Mouse (Mus musculus) MEL (cell line): Measurements from ENCODE around the gene Ablim2. TPM values are rescaled to one million over a fixed set of nuclear protein-coding genes. Genes with fewer than 3 reads are reported as not detected.

ENCODE experiments used
- DNase-seq: peaks from one replicate; pipeline ENCODE4 v3.0.0; 2011; ENCODE audit warnings: low read depth, low spot score
- H3K27ac ChIP-seq: 2 replicates; pipeline ENCODE4 v1.5.1; 2012; ENCODE audit warnings: low read depth, mild to moderate bottlenecking, control low read depth, low read length, moderate library complexity; ENCODE audit not compliant: control insufficient read depth
- H3K27me3 ChIP-seq, 2 experiments: fragments of 150-350 bp in 1 of 2; sonication (generic) in 1 of 2; 2 replicates each; pipeline ENCODE4 v1.6.1; 2012; ENCODE audit warnings: low read length in 2 of 2, mild to moderate bottlenecking in 2 of 2, improper control_type of control experiment in 1 of 2, moderate library complexity in 1 of 2; ENCODE audit not compliant: insufficient read depth in 2 of 2, control insufficient read depth in 1 of 2
- H3K36me3 ChIP-seq, 2 experiments: 2 replicates each; pipeline ENCODE4 v1.6.1; 2012 to 2014; ENCODE audit warnings: low read length in 2 of 2, improper control_type of control experiment in 1 of 2, inconsistent platforms in 1 of 2, mild to moderate bottlenecking in 1 of 2; ENCODE audit not compliant: insufficient read depth in 2 of 2, control insufficient read depth in 1 of 2
- H3K4me1 ChIP-seq, 2 experiments: fragments of 150-350 bp in 1 of 2; sonication (generic) in 1 of 2; 2 replicates each; pipeline ENCODE4 v1.6.1; 2012; ENCODE audit warnings: low read length in 2 of 2, improper control_type of control experiment in 1 of 2, mild to moderate bottlenecking in 1 of 2; ENCODE audit not compliant: insufficient read depth in 2 of 2, control insufficient read depth in 1 of 2
- H3K4me3 ChIP-seq, 2 experiments: fragments of 150-350 bp in 1 of 2; sonication (generic) in 1 of 2; 2 replicates each; pipeline ENCODE4 v1.5.1; 2012; ENCODE audit warnings: low read depth in 2 of 2, low read length in 2 of 2, mild to moderate bottlenecking in 2 of 2, moderate library complexity in 2 of 2, control low read depth in 1 of 2, improper control_type of control experiment in 1 of 2; ENCODE audit not compliant: control insufficient read depth in 1 of 2, insufficient read depth in 1 of 2
- H3K79me2 ChIP-seq: 2 replicates; pipeline ENCODE4 v1.6.1; 2012; ENCODE audit warnings: mild to moderate bottlenecking, low read length, moderate library complexity; ENCODE audit not compliant: control insufficient read depth, poor library complexity, insufficient read depth
- H3K9ac ChIP-seq: 2 replicates; pipeline ENCODE4 v1.6.1; 2012; ENCODE audit warnings: low read depth, mild to moderate bottlenecking, control low read depth, low read length, moderate library complexity; ENCODE audit not compliant: control insufficient read depth, poor library complexity, severe bottlenecking
- H3K9me3 ChIP-seq: fragments of 150-350 bp; sonication (generic); replicated peaks from 2 replicates; pipeline ENCODE4 v1.6.1; 2012; ENCODE audit warnings: mild to moderate bottlenecking, low read length, improper control_type of control experiment, moderate library complexity; ENCODE audit not compliant: insufficient read depth
- CHD1 ChIP-seq: IDR thresholded peaks from 2 replicates; pipeline ENCODE4 v1.6.1; 2012; ENCODE audit warnings: low read depth, mild to moderate bottlenecking, inconsistent platforms, low read length, improper control_type of control experiment
- CHD2 ChIP-seq: IDR thresholded peaks from 2 replicates; pipeline ENCODE4 v1.6.1; 2011; ENCODE audit warnings: low read length, improper control_type of control experiment
- CTCF ChIP-seq, 3 experiments: IDR thresholded peaks in 2 of 3; conservative IDR thresholded peaks in 1 of 3; 2 replicates each; pipeline ENCODE4 v1.5.1; 2011 to 2012; ENCODE audit warnings: low read length in 3 of 3, low read depth in 2 of 3, mild to moderate bottlenecking in 2 of 3, improper control_type of control experiment in 1 of 3, inconsistent platforms in 1 of 3, mixed read lengths in 1 of 3, moderate library complexity in 1 of 3; ENCODE audit not compliant: control insufficient read depth in 1 of 3, insufficient read depth in 1 of 3, poor library complexity in 1 of 3, severe bottlenecking in 1 of 3
- E2F4 ChIP-seq: IDR thresholded peaks from 2 replicates; pipeline ENCODE4 v1.6.1; 2011; ENCODE audit warnings: low read depth, low read length, improper control_type of control experiment, borderline replicate concordance
- EP300 ChIP-seq, 2 experiments: IDR thresholded peaks; 2 replicates each; pipeline ENCODE4 v1.6.1; 2011; ENCODE audit warnings: improper control_type of control experiment in 2 of 2, low read length in 2 of 2, low read depth in 1 of 2, mild to moderate bottlenecking in 1 of 2
- ETS1 ChIP-seq: IDR thresholded peaks from 2 replicates; pipeline ENCODE4 v1.6.1; 2012; ENCODE audit warnings: low read depth, mild to moderate bottlenecking, inconsistent platforms, low read length, improper control_type of control experiment, moderate library complexity
- GABPA ChIP-seq: IDR thresholded peaks from 2 replicates; pipeline ENCODE4 v1.6.1; 2012; ENCODE audit warnings: low read depth, mild to moderate bottlenecking, inconsistent platforms, low read length, improper control_type of control experiment, moderate library complexity
- HCFC1 ChIP-seq: IDR thresholded peaks from 2 replicates; pipeline ENCODE4 v1.6.1; 2012; ENCODE audit warnings: low read depth, mild to moderate bottlenecking, inconsistent platforms, low read length, improper control_type of control experiment, moderate library complexity
- KAT2A ChIP-seq: conservative IDR thresholded peaks from 2 replicates; pipeline ENCODE4 v1.6.1; 2012; ENCODE audit warnings: low read depth, low read length, improper control_type of control experiment, inconsistent platforms
- MAFK ChIP-seq: IDR thresholded peaks from 2 replicates; pipeline ENCODE4 v1.6.1; 2011; ENCODE audit warnings: low read depth, mild to moderate bottlenecking, low read length, improper control_type of control experiment, borderline replicate concordance
- MAX ChIP-seq: IDR thresholded peaks from 2 replicates; pipeline ENCODE4 v1.6.1; 2011; ENCODE audit warnings: low read length, improper control_type of control experiment
- MXI1 ChIP-seq: IDR thresholded peaks from 2 replicates; pipeline ENCODE4 v1.6.1; 2011; ENCODE audit warnings: mild to moderate bottlenecking, low read depth, low read length, improper control_type of control experiment
- MYB ChIP-seq: IDR thresholded peaks from 2 replicates; pipeline ENCODE4 v1.6.1; 2011; ENCODE audit warnings: mild to moderate bottlenecking, low read depth, low read length, improper control_type of control experiment
- NELFE ChIP-seq: IDR thresholded peaks from 2 replicates; pipeline ENCODE4 v1.6.1; 2011; ENCODE audit warnings: low read depth, low read length, improper control_type of control experiment
- POLR2A ChIP-seq, 2 experiments: IDR thresholded peaks; 2 replicates each; pipeline ENCODE4 v1.6.1; 2011 to 2012; ENCODE audit warnings: low read length in 2 of 2, mild to moderate bottlenecking in 2 of 2, control low read depth in 1 of 2, improper control_type of control experiment in 1 of 2, low read depth in 1 of 2, moderate library complexity in 1 of 2; ENCODE audit not compliant: control insufficient read depth in 1 of 2, insufficient read depth in 1 of 2, poor library complexity in 1 of 2
- POLR2AphosphoS2 ChIP-seq: IDR thresholded peaks from 2 replicates; pipeline ENCODE4 v1.6.1; 2011; ENCODE audit warnings: low read length, improper control_type of control experiment
- POLR2AphosphoS5 ChIP-seq: IDR thresholded peaks from 2 replicates; pipeline ENCODE4 v1.6.1; 2012; ENCODE audit warnings: low read depth, borderline replicate concordance, mild to moderate bottlenecking, inconsistent platforms, low read length, moderate library complexity, mixed read lengths
- SIN3A ChIP-seq: IDR thresholded peaks from 2 replicates; pipeline ENCODE4 v1.6.1; 2012; ENCODE audit warnings: low read length, improper control_type of control experiment, inconsistent platforms
- SMC3 ChIP-seq: IDR thresholded peaks from 2 replicates; pipeline ENCODE4 v1.6.1; 2011; ENCODE audit warnings: low read depth, low read length, improper control_type of control experiment
- TAL1 ChIP-seq: IDR thresholded peaks from 2 replicates; pipeline ENCODE4 v1.6.1; 2012; ENCODE audit warnings: mild to moderate bottlenecking, inconsistent platforms, low read length, moderate library complexity, mixed read lengths
- TCF12 ChIP-seq: IDR thresholded peaks from 2 replicates; pipeline ENCODE4 v1.6.1; 2014; ENCODE audit warnings: low read depth, mild to moderate bottlenecking, inconsistent platforms, low read length, improper control_type of control experiment, moderate library complexity
- UBTF ChIP-seq: IDR thresholded peaks from 2 replicates; pipeline ENCODE4 v1.6.1; 2012; ENCODE audit warnings: low read depth, mild to moderate bottlenecking, inconsistent platforms, low read length, improper control_type of control experiment, moderate library complexity, borderline replicate concordance; ENCODE audit not compliant: insufficient read depth
- USF1 ChIP-seq: IDR thresholded peaks from 2 replicates; pipeline ENCODE4 v1.6.1; 2014; ENCODE audit warnings: low read depth, mild to moderate bottlenecking, inconsistent platforms, low read length, improper control_type of control experiment, moderate library complexity
- USF2 ChIP-seq, 2 experiments: IDR thresholded peaks; 2 replicates each; pipeline ENCODE4 v1.6.1; 2011 to 2012; ENCODE audit warnings: improper control_type of control experiment in 2 of 2, low read length in 2 of 2, borderline replicate concordance in 1 of 2, inconsistent platforms in 1 of 2, low read depth in 1 of 2, mild to moderate bottlenecking in 1 of 2; ENCODE audit not compliant: insufficient read depth in 1 of 2
- ZC3H11A ChIP-seq: IDR thresholded peaks from 2 replicates; pipeline ENCODE4 v1.6.1; 2012; ENCODE audit warnings: low read depth, mild to moderate bottlenecking, inconsistent platforms, low read length, improper control_type of control experiment
- ZKSCAN1 ChIP-seq: IDR thresholded peaks from 2 replicates; pipeline ENCODE4 v1.6.1; 2012; ENCODE audit warnings: low read depth, mild to moderate bottlenecking, inconsistent platforms, low read length, improper control_type of control experiment, moderate library complexity
- ZNF384 ChIP-seq: IDR thresholded peaks from 2 replicates; pipeline ENCODE4 v1.6.1; 2012; ENCODE audit warnings: low read depth, mild to moderate bottlenecking, inconsistent platforms, low read length, improper control_type of control experiment
- polyA plus RNA-seq, 2 experiments: library from polyadenylated mRNA; stranded (reverse) in 1 of 2; unstranded in 1 of 2; fragments of >175 nt in 1 of 2; fragments of >200 nt in 1 of 2; gene quantifications; 2 replicates each; pipeline versions ENCODE4 v1.2.1 to v1.2.4; 2012; ENCODE audit warnings: low replicate concordance in 2 of 2, low read depth in 1 of 2; ENCODE audit not compliant: insufficient read length in 2 of 2, insufficient read depth in 1 of 2, missing spikeins in 1 of 2
- total RNA-seq: library from RNA; depleted of rRNA; stranded (reverse); fragments of 300-350 nt; gene quantifications from 2 replicates; pipeline ENCODE4 v1.2.3, GENCODE M21; 2012

Ablim2 gene
- total and polyA plus RNA-seq, 3 experiments, result not detected

DNA sequence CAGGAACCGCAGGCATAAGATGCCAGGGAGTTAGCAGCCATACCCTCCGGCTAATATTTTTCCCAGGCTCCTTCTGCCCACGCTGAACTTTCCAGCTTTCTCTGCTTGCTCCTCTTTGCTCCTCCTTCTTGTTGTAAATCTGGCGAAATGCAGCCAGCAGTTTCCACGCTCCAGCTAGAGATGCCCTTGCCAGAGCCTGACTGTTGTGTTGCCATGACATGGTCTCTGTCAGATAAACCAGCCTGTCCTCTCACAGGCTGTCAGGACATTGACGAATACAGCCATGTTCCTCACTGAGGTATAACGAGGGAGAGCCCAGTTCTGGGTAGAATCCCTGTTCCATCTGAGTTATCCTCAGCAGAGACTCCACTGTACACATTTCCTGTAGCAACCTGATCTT lies 11.3 kb downstream of the Ablim2 start:
- no peaks in the 10 kb centered on the region for H3K79me2 ChIP-seq
- H3K9ac ChIP-seq, result no peak overlapping the region
- no peak overlapping the region for H3K4me3 ChIP-seq
- H3K27ac ChIP-seq, result no peak overlapping the region
- H3K27me3 ChIP-seq, result no peaks in the 10 kb centered on the region
- no peaks in the 10 kb centered on the region for H3K4me1 ChIP-seq
- H3K36me3 ChIP-seq, result no peaks in the 10 kb centered on the region
- TF ChIP-seq POLR2A (IDR thresholded peaks at IDR 0.05; ENCODE audit: control insufficient read depth in 1 of 2, insufficient read depth in 1 of 2, low read depth in 1 of 2, low read length in 2 of 2, poor library complexity in 1 of 2), result no peak
- no peak for TF ChIP-seq USF1
- no peak for TF ChIP-seq USF2 (IDR thresholded peaks at IDR 0.05; ENCODE audit: borderline replicate concordance in 1 of 2, insufficient read depth in 1 of 2, low read depth in 1 of 2, low read length in 2 of 2)
- no peak for TF ChIP-seq TCF12
- no peak for TF ChIP-seq HCFC1
- no peak for TF ChIP-seq E2F4
- no peak for TF ChIP-seq MYB
- no peak for TF ChIP-seq POLR2AphosphoS5
- TF ChIP-seq NELFE, result no peak
- TF ChIP-seq KAT2A, result no peak
- no peak for TF ChIP-seq SIN3A
- TF ChIP-seq CTCF (IDR thresholded peaks at IDR 0.05 in 2 of 3, conservative IDR thresholded peaks at IDR 0.05 in 1 of 3; ENCODE audit: control insufficient read depth in 1 of 3, insufficient read depth in 1 of 3, low read depth in 2 of 3, low read length in 3 of 3, poor library complexity in 1 of 3, severe bottlenecking in 1 of 3), result no peak
- no peak for TF ChIP-seq ZC3H11A
- TF ChIP-seq ZKSCAN1, result no peak
- no peaks in the 10 kb centered on the region for H3K9me3 ChIP-seq
- DNase-seq, result no peak

DNA sequence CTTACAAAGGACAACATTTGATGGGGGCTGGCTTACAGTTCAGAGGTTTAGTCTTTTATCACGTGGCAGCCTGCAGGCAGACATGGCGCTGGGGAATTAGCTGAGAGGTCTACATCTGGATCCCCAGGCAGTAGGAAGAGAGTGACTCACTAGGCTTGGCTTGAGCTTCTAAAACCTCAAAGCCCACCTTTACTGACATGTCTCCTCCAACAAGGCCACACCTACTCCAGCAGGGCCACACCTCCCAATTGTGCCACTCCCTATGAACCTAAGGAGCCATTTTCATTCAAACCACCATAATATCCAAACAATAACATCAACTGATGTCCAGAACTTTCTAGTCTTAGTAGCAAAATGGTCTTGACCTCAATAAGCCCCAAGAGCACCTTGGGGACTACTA lies 12.6 kb downstream of the Ablim2 start:
- H3K27me3 ChIP-seq, result no peaks in the 10 kb centered on the region

More for the DNA sequence above, 12.6 kb downstream of the Ablim2 start:
- no peak for DNase-seq
- TF ChIP-seq MAX (no peak), ETS1 (no peak), EP300 (IDR thresholded peaks at IDR 0.05; ENCODE audit: low read depth in 1 of 2, low read length in 2 of 2) (no peak), GABPA (no peak), MXI1 (no peak), SIN3A (no peak), MAFK (no peak), CHD2 (no peak), E2F4 (no peak), USF1 (no peak), UBTF (no peak), NELFE (no peak), TAL1 (no peak), SMC3 (no peak), ZNF384 (no peak), POLR2A (IDR thresholded peaks at IDR 0.05; ENCODE audit: control insufficient read depth in 1 of 2, insufficient read depth in 1 of 2, low read depth in 1 of 2, low read length in 2 of 2, poor library complexity in 1 of 2) (no peak), CHD1 (no peak), POLR2AphosphoS2 (no peak)
- H3K4me1 ChIP-seq, result no peaks in the 10 kb centered on the region
- no peak overlapping the region for H3K9ac ChIP-seq
- no peak overlapping the region for H3K4me3 ChIP-seq
- no peaks in the 10 kb centered on the region for H3K79me2 ChIP-seq
- H3K36me3 ChIP-seq, result no peaks in the 10 kb centered on the region
- no peaks in the 10 kb centered on the region for H3K9me3 ChIP-seq
- H3K27ac ChIP-seq, result no peak overlapping the region
